Mouse (Mus musculus) kidney, embryonic 16.5 days (tissue): ENCODE results near the gene Vmn1r160. TPM values are rescaled to one million over a fixed set of nuclear protein-coding genes. Genes with fewer than 3 reads are reported as not detected.
"Not testable (repeated sequence)": the region's sequence is repeated elsewhere in the genome, so short reads cannot be mapped to it uniquely, and the experiment has no call there.

Experiments
- ATAC-seq: fragments of 200-750 bp; cut with Nextera tagmentation; 2 replicates; pipeline ENCODE4 v1.8.0; 2017; ENCODE audit warnings: moderate TSS enrichment; ENCODE audit not compliant: low FRiP score, low TSS enrichment
- H3K27ac ChIP-seq: fragments of 300-500 bp; sonication (generic); 2 replicates; pipeline ENCODE4 v1.5.1; 2014; ENCODE audit warnings: low read length
- H3K27me3 ChIP-seq: fragments of 300-500 bp; sonication (generic); 2 replicates; pipeline ENCODE4 v1.6.1; 2014; ENCODE audit warnings: low read length, control low read depth, mixed read lengths; ENCODE audit not compliant: insufficient read depth
- H3K36me3 ChIP-seq: fragments of 300-500 bp; sonication (generic); 2 replicates; pipeline ENCODE4 v1.6.1; 2014; ENCODE audit warnings: low read length, control low read depth, mixed read lengths; ENCODE audit not compliant: insufficient read depth
- H3K4me1 ChIP-seq: fragments of 300-500 bp; sonication (generic); 2 replicates; pipeline ENCODE4 v1.6.1; 2014; ENCODE audit warnings: low read length, control low read depth, mixed read lengths; ENCODE audit not compliant: insufficient read depth
- H3K4me2 ChIP-seq: fragments of 300-500 bp; sonication (generic); replicated peaks from 2 replicates; pipeline ENCODE4 v1.6.1; 2014; ENCODE audit warnings: low read depth, low read length
- H3K4me3 ChIP-seq: fragments of 300-500 bp; sonication (generic); 2 replicates; pipeline ENCODE4 v1.5.1; 2014; ENCODE audit warnings: mild to moderate bottlenecking, low read length
- H3K9ac ChIP-seq: fragments of 300-500 bp; sonication (generic); replicated peaks from 2 replicates; pipeline ENCODE4 v1.6.1; 2014; ENCODE audit warnings: low read length
- H3K9me3 ChIP-seq: fragments of 300-500 bp; sonication (generic); 2 replicates; pipeline ENCODE4 v1.6.1; 2016; ENCODE audit warnings: low read length, control low read depth
- WGBS: fragments of 180-500 bp; shearing (Covaris S2); extraction: QIAGEN DNeasy Blood & Tissue Kit; methylation state at CpG from one replicate; pipeline ENCODE4 v1.1.7; 2014; 5-methylcytosine and 5-hydroxymethylcytosine counted together
- polyA plus RNA-seq: library from polyadenylated mRNA; unstranded; fragments of >200 nt; fragmentation: Nextera tagmentation; extraction: Ambion mirVana; gene quantifications from 2 replicates; pipeline ENCODE4 v1.2.1, GENCODE M21; 2015

The Vmn1r160 gene
- not detected in 2 replicates for polyA plus RNA-seq

- H3K4me3 ChIP-seq, H3K9me3 ChIP-seq, H3K36me3 ChIP-seq, H3K27ac ChIP-seq, H3K4me1 ChIP-seq, H3K4me2 ChIP-seq, H3K27me3 ChIP-seq, H3K9ac ChIP-seq, ATAC-seq: not testable (repeated sequence)
- WGBS = 53% methylated on average over 1 of the region's 3 CpGs
Measured at GRCm38 (mm10) chr7:22870924-22871323, at the start of gene Vmn1r160. Gene Vmn1r160, plus strand, starts transcription at chr7:22871224.

- not testable (repeated sequence) for H3K4me2 ChIP-seq, H3K4me1 ChIP-seq, H3K9me3 ChIP-seq, H3K27ac ChIP-seq, H3K4me3 ChIP-seq, H3K27me3 ChIP-seq, ATAC-seq, H3K9ac ChIP-seq, H3K36me3 ChIP-seq
- 62% methylated on average over 2 of the region's 3 CpGs for WGBS
Measured at GRCm38 (mm10) chr7:22843505-22843904, 27.5 kb upstream of the Vmn1r160 start, which contains the start of gene Vmn1r159. Gene Vmn1r159, minus strand, starts transcription at chr7:22843605.

Other genes starting within 250 kb of the Vmn1r160 start
- gene Vmn1r155, start 213.2 kb upstream of the Vmn1r160 start, polyA plus RNA-seq = not detected in 2 replicates
- gene Gm8693, start 178.9 kb upstream of the Vmn1r160 start, polyA plus RNA-seq = not detected in 2 replicates
- not detected in 2 replicates for gene Gm4567, start 151.5 kb upstream of the Vmn1r160 start, polyA plus RNA-seq
- not detected in 2 replicates for gene Vmn1r157, start 109.5 kb upstream of the Vmn1r160 start, polyA plus RNA-seq
- not detected in 2 replicates for gene Vmn1r158, start 80.4 kb upstream of the Vmn1r160 start, polyA plus RNA-seq
- not detected in 2 replicates for gene Vmn1r159, start 27.6 kb upstream of the Vmn1r160 start, polyA plus RNA-seq
- not detected in 2 replicates for gene Gm4214, start 113.4 kb downstream of the Vmn1r160 start, polyA plus RNA-seq
- gene Gm4216, start 148.7 kb downstream of the Vmn1r160 start, polyA plus RNA-seq = not detected in 2 replicates
- not detected in 2 replicates for gene Vmn1r163, start 184.3 kb downstream of the Vmn1r160 start, polyA plus RNA-seq
- not detected in 2 replicates for gene Gm8720, start 196.2 kb downstream of the Vmn1r160 start, polyA plus RNA-seq